Mouse (Mus musculus) v-Abl transformed pro-B cells (cell line): ENCODE measurements around the gene Rab3c.

Source experiments
- in situ Hi-C, 2 experiments: fragments of 400-800 bp; cut with MboI; formaldehyde crosslinking; loops; one replicate each; pipeline ENCODE4 v1.15.1; 2025; ENCODE audit not compliant: unreplicated experiment in 2 of 2

Gene Rab3c

GRCm38 (mm10) chr13:110198906-110199305 lies 81.9 kb downstream of the Rab3c start:
- in situ Hi-C loops: no loop called here

- in situ Hi-C loops: no loop called here
Observed at GRCm38 (mm10) chr13:110190039-110190438, 90.8 kb downstream of the Rab3c start.

- in situ Hi-C loops: no loop called here
Observed at GRCm38 (mm10) chr13:110184963-110185685, 95.7 kb downstream of the Rab3c start.

GRCm38 (mm10) chr13:110175651-110176050 lies 105.1 kb downstream of the Rab3c start:
- in situ Hi-C loops: no loop called here

GRCm38 (mm10) chr13:110169669-110170068 lies 111.1 kb downstream of the Rab3c start:
- in situ Hi-C loops: no loop called here

- in situ Hi-C loops: no loop called here
Observed at GRCm38 (mm10) chr13:110169152-110169551, 111.6 kb downstream of the Rab3c start.

GRCm38 (mm10) chr13:110168570-110168969 lies 112.2 kb downstream of the Rab3c start:
- in situ Hi-C loops: no loop called here

- in situ Hi-C loops: no loop called here
Observed at GRCm38 (mm10) chr13:110166622-110167330, 114.0 kb downstream of the Rab3c start.

- in situ Hi-C loops: no loop called here
Observed at GRCm38 (mm10) chr13:110159980-110160379, 120.8 kb downstream of the Rab3c start.

- in situ Hi-C loops: no loop called here
Observed at GRCm38 (mm10) chr13:110158588-110159519, 121.9 kb downstream of the Rab3c start.

GRCm38 (mm10) chr13:110145545-110145944 lies 135.3 kb downstream of the Rab3c start:
- in situ Hi-C loops: no loop called here

GRCm38 (mm10) chr13:110145019-110145418 lies 135.8 kb downstream of the Rab3c start:
- in situ Hi-C loops: no loop called here

GRCm38 (mm10) chr13:110139339-110139738 lies 141.5 kb downstream of the Rab3c start:
- in situ Hi-C loops: no loop called here

GRCm38 (mm10) chr13:110138644-110139043 lies 142.2 kb downstream of the Rab3c start:
- in situ Hi-C loops: no loop called here

GRCm38 (mm10) chr13:110127613-110128258 lies 153.1 kb downstream of the Rab3c start:
- in situ Hi-C loops: no loop called here

GRCm38 (mm10) chr13:110122825-110123224 lies 158.0 kb downstream of the Rab3c start:
- in situ Hi-C loops: no loop called here

- in situ Hi-C loops: no loop called here
Observed at GRCm38 (mm10) chr13:110116892-110117291, 163.9 kb downstream of the Rab3c start.

- in situ Hi-C loops: no loop called here
Observed at GRCm38 (mm10) chr13:110116316-110116715, 164.5 kb downstream of the Rab3c start.

GRCm38 (mm10) chr13:110114870-110115645 lies 165.7 kb downstream of the Rab3c start:
- in situ Hi-C loops: no loop called here

GRCm38 (mm10) chr13:110113711-110114110 lies 167.1 kb downstream of the Rab3c start:
- in situ Hi-C loops: no loop called here
